Mouse (Mus musculus) myocyte (in vitro differentiated cells): ENCODE results near the gene Slc16a1. TPM values are rescaled to one million over a fixed set of nuclear protein-coding genes. Genes with fewer than 3 reads are reported as not detected.

Source experiments
- H3K27me3 ChIP-seq: one replicate; pipeline ENCODE4 v1.6.1; 2011; ENCODE audit not compliant: control insufficient read depth, insufficient read depth, insufficient read length
- H3K36me3 ChIP-seq: one replicate; pipeline ENCODE4 v1.6.1; 2011; ENCODE audit not compliant: control insufficient read depth, insufficient read depth
- H3K4me2 ChIP-seq: one replicate; pipeline ENCODE4 v1.6.1; 2011; ENCODE audit warnings: low read depth, control low read depth
- H3K4me3 ChIP-seq: one replicate; pipeline ENCODE4 v1.5.1; 2011; ENCODE audit warnings: mild to moderate bottlenecking, control low read depth, moderate library complexity
- H3K79me2 ChIP-seq: one replicate; pipeline ENCODE4 v1.6.1; 2011; ENCODE audit not compliant: control insufficient read depth, insufficient read depth
- H3ac ChIP-seq: one replicate; pipeline ENCODE4 v1.6.1; 2011; ENCODE audit not compliant: control insufficient read depth, insufficient read length
- CEBPB ChIP-seq: IDR thresholded peaks from 2 replicates; pipeline ENCODE4 v1.6.1; 2011; ENCODE audit warnings: mild to moderate bottlenecking, moderate library complexity; ENCODE audit not compliant: poor library complexity, insufficient read depth, severe bottlenecking
- E2F4 ChIP-seq: IDR thresholded peaks from one replicate; pipeline ENCODE4 v1.6.1; 2011; ENCODE audit warnings: mild to moderate bottlenecking, control low read depth, moderate library complexity; ENCODE audit not compliant: insufficient read depth
- MAX ChIP-seq: IDR thresholded peaks from one replicate; pipeline ENCODE4 v1.6.1; 2011; ENCODE audit warnings: low read depth, mild to moderate bottlenecking, control low read depth
- MYOD1 ChIP-seq, 3 experiments: IDR thresholded peaks; one replicate each; pipeline ENCODE4 v1.6.1; 2011; ENCODE audit warnings: control low read depth in 2 of 3, low read depth in 2 of 3, mild to moderate bottlenecking in 2 of 3, moderate library complexity in 1 of 3; ENCODE audit not compliant: insufficient read length in 2 of 3, control insufficient read depth in 1 of 3
- MYOG ChIP-seq, 3 experiments: IDR thresholded peaks; one replicate each; pipeline ENCODE4 v1.6.1; 2011; ENCODE audit warnings: control low read depth in 2 of 3, low read depth in 2 of 3, mild to moderate bottlenecking in 2 of 3; ENCODE audit not compliant: insufficient read length in 2 of 3, control insufficient read depth in 1 of 3, insufficient read depth in 1 of 3
- POLR2A ChIP-seq: IDR thresholded peaks from one replicate; pipeline ENCODE4 v1.6.1; 2011; ENCODE audit warnings: low read depth, mild to moderate bottlenecking, control low read depth, moderate library complexity; ENCODE audit not compliant: insufficient read length
- POLR2AphosphoS2 ChIP-seq: IDR thresholded peaks from one replicate; pipeline ENCODE4 v1.6.1; 2011; ENCODE audit warnings: low read depth, control low read depth; ENCODE audit not compliant: insufficient read length
- REST ChIP-seq: IDR thresholded peaks from one replicate; pipeline ENCODE4 v1.6.1; 2011; ENCODE audit warnings: mild to moderate bottlenecking, control low read depth, moderate library complexity; ENCODE audit not compliant: insufficient read depth, insufficient read length
- SRF ChIP-seq: IDR thresholded peaks from one replicate; pipeline ENCODE4 v1.6.1; 2011; ENCODE audit warnings: low read depth; ENCODE audit not compliant: control insufficient read depth, insufficient read length
- TCF12 ChIP-seq: IDR thresholded peaks from one replicate; pipeline ENCODE4 v1.6.1; 2011; ENCODE audit warnings: mild to moderate bottlenecking, control low read depth; ENCODE audit not compliant: poor library complexity, insufficient read depth, severe bottlenecking
- TCF3 ChIP-seq: IDR thresholded peaks from one replicate; pipeline ENCODE4 v1.6.1; 2011; ENCODE audit warnings: low read depth, control low read depth; ENCODE audit not compliant: insufficient read length
- USF1 ChIP-seq: IDR thresholded peaks from one replicate; pipeline ENCODE4 v1.6.1; 2011; ENCODE audit warnings: low read depth, mild to moderate bottlenecking, control low read depth, moderate library complexity
- polyA plus RNA-seq: library from polyadenylated mRNA; unstranded; fragments of >200 nt; fragmentation: generic; extraction: Trizol; gene quantifications from one replicate; pipeline ENCODE4 v1.2.1, GENCODE M21; 2012; ENCODE audit warnings: missing spikeins

Slc16a1 gene
- polyA plus RNA-seq, 1 experiment, result 24.7 TPM

- no peak for TF ChIP-seq POLR2AphosphoS2
- TF ChIP-seq MYOD1 (IDR thresholded peaks at IDR 0.05; ENCODE audit: control insufficient read depth in 1 of 3, insufficient read length in 2 of 3, low read depth in 2 of 3), result peak in 1 of 3 experiments; percentile 32
- no peak for TF ChIP-seq POLR2A
- no peak for TF ChIP-seq REST
- no peak for TF ChIP-seq CEBPB
- TF ChIP-seq TCF12, result no peak
- no peak for TF ChIP-seq SRF
- TF ChIP-seq E2F4, result no peak
- no peak for TF ChIP-seq TCF3
- no peak overlapping the region for H3K4me3 ChIP-seq
Observed at GRCm38 (mm10) chr3:104671543-104671942, 33.1 kb downstream of the Slc16a1 start.

GRCm38 (mm10) chr3:104672041-104672440 is 33.6 kb downstream of the Slc16a1 start:
- H3K4me2 ChIP-seq, result no peak overlapping the region
- no peaks in the 10 kb centered on the region for H3K27me3 ChIP-seq
- no peaks in the 10 kb centered on the region for H3K79me2 ChIP-seq
- H3K4me3 ChIP-seq, result no peak overlapping the region
- no peak overlapping the region for H3ac ChIP-seq
- H3K36me3 ChIP-seq, result no peaks in the 10 kb centered on the region
- TF ChIP-seq REST, result no peak
- TF ChIP-seq MYOG (IDR thresholded peaks at IDR 0.05; ENCODE audit: control insufficient read depth in 1 of 3, insufficient read depth in 1 of 3, insufficient read length in 2 of 3, low read depth in 2 of 3), result no peak
- no peak for TF ChIP-seq USF1

More at GRCm38 (mm10) chr3:104671543-104671942, 33.1 kb downstream of the Slc16a1 start:
- no peak overlapping the region for H3K4me2 ChIP-seq
- H3ac ChIP-seq, result no peak overlapping the region
- H3K27me3 ChIP-seq, result no peaks in the 10 kb centered on the region
- H3K79me2 ChIP-seq, result no peaks in the 10 kb centered on the region
- H3K36me3 ChIP-seq, result no peaks in the 10 kb centered on the region

DNA sequence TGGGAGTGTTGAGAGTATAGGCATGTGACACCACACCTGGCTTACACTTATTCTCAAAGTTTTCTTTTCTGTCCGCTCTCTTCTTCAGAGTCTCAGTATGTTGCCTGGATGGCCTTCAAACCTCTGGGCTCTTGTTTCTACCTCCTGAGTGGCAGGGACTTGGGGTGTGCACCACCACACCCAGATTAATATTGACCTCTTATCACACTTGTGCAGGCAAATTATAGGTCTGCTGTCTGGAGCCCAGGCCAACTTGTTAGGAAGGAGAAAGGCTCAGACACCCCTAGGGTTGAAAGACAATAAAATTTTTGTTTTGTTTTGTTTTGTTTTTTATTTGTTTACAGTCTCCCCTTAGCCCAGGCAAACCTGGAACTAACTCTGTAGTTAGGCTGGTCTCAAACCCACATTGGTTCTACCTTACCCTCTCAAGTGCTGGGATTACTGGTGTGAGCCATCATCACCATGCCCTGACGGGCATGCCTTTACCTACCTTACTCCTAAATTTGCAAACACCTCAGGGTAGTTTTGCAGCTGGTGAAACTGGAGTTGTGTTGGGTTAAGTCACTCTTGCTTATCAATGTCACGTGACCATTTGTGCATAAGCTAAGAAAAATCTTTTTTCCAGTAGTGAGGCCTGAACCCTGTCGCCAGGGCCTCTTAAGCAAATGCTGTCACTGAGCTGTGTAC is 35.3 kb downstream of the Slc16a1 start:
- no peak for TF ChIP-seq REST
- TF ChIP-seq TCF3, result no peak
- TF ChIP-seq TCF12, result no peak
- TF ChIP-seq MYOD1 (IDR thresholded peaks at IDR 0.05; ENCODE audit: control insufficient read depth in 1 of 3, insufficient read length in 2 of 3, low read depth in 2 of 3), result no peak
- no peak for TF ChIP-seq POLR2AphosphoS2
- no peak for TF ChIP-seq CEBPB
- TF ChIP-seq MYOG (IDR thresholded peaks at IDR 0.05; ENCODE audit: control insufficient read depth in 1 of 3, insufficient read depth in 1 of 3, insufficient read length in 2 of 3, low read depth in 2 of 3), result no peak
- no peak for TF ChIP-seq E2F4
- Histone ChIP-seq H3K4me2 (peak overlapping the region; percentile 96), H3K4me3 (no peak overlapping the region), H3K79me2 (no peaks in the 10 kb centered on the region), H3ac (no peak overlapping the region), H3K27me3 (no peaks in the 10 kb centered on the region), H3K36me3 (no peaks in the 10 kb centered on the region)

DNA sequence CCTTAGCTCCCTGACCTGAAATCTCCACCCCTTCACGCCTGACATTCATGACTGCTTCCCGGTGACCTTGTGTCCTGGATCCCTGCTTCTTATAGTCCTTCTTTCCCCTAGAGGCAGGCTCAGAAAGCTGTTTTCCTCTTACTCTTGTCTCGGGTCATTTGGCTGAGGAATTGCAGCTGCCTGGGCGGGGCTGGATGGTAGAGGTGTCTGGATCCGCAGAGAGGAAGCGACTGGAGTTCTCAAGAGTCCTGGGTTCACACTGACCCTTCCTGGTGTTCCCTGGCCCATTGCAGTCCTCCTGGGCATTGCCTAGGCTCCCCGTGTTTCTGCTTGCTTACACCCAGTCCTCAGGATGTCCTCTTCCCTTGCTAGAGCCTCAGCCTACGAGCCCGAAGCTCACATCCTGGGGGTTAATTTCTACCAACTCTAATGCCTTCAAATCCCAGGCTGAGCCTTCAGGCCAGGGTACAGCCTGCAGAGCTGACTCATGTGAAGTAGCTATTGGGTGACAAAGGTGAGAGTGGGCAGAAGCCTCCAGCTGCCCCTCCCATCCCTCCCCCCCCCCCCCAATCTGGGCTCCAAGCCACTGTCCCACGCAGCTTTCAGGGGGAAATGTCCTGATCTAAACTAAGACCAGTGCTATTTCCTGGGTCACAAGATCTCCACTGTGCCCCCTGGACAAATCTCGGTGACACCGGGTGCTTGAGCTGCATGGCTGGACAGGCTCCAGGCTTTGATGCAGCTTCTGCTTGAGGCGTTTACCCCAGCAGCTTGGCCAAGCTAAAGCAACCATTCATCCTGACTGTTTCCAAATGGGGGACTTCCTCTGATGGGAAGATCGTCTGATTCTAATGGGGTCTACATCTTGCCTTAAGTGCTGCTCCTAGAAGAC is 36.1 kb downstream of the Slc16a1 start:
- H3K79me2 ChIP-seq, result no peaks in the 10 kb centered on the region
- H3K4me3 ChIP-seq, result peak overlapping the region; percentile 15
- TF ChIP-seq MYOD1 (IDR thresholded peaks at IDR 0.05; ENCODE audit: control insufficient read depth in 1 of 3, insufficient read length in 2 of 3, low read depth in 2 of 3) (peak in 1 of 3 experiments; percentile 36), MYOG (IDR thresholded peaks at IDR 0.05; ENCODE audit: control insufficient read depth in 1 of 3, insufficient read depth in 1 of 3, insufficient read length in 2 of 3, low read depth in 2 of 3) (peak in 1 of 3 experiments; percentile 52), CEBPB (no peak), POLR2A (peak; percentile 15)
- peak overlapping the region; percentile 96 for H3K4me2 ChIP-seq
- H3ac ChIP-seq, result no peak overlapping the region
- no peaks in the 10 kb centered on the region for H3K36me3 ChIP-seq
- H3K27me3 ChIP-seq, result no peaks in the 10 kb centered on the region

DNA sequence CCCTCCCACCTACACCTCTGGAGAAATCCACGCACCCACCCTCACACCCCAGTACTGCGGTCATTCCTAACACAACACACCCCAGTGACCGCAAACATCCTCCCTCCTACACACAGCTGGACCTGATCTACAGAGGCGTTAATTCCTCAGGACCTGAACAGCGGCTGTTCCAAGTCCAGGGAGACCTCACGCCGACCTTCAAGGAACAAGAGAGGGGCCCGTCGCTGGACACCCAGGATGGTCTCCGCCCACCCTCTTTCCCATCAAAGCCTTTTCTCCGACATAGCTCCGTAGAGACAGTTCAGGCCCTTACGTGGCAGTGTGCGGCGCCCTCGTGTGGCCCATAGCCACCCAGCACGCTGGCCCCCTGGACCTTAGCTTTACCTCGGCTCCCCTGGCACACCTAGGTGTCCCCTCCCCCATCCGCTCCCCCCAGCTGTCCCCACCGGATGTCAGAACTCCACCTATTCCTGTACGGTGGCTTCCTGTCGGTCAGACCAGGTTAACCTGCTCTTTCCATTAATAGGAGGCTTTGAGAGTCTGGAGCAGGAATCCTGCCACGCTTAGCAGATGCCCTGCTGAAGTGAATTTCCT is 36.9 kb downstream of the Slc16a1 start:
- Histone ChIP-seq H3K4me3 (peak overlapping the region; percentile 15), H3K79me2 (no peaks in the 10 kb centered on the region), H3K27me3 (no peaks in the 10 kb centered on the region), H3ac (no peak overlapping the region), H3K4me2 (peak overlapping the region; percentile 96), H3K36me3 (no peaks in the 10 kb centered on the region)
- peak in 1 of 3 experiments; percentile 83 for TF ChIP-seq MYOD1 (IDR thresholded peaks at IDR 0.05; ENCODE audit: control insufficient read depth in 1 of 3, insufficient read length in 2 of 3, low read depth in 2 of 3)
- TF ChIP-seq MAX, result no peak
- no peak for TF ChIP-seq USF1
- TF ChIP-seq POLR2AphosphoS2, result no peak
- no peak for TF ChIP-seq SRF
- TF ChIP-seq CEBPB, result no peak
- TF ChIP-seq MYOG (IDR thresholded peaks at IDR 0.05; ENCODE audit: control insufficient read depth in 1 of 3, insufficient read depth in 1 of 3, insufficient read length in 2 of 3, low read depth in 2 of 3), result peak in 2 of 3 experiments; percentile 8 to 71
- peak; percentile 20 for TF ChIP-seq TCF3
- TF ChIP-seq POLR2A, result no peak
- TF ChIP-seq REST, result no peak
- peak; percentile 43 for TF ChIP-seq TCF12
- no peak for TF ChIP-seq E2F4
